Mouse (Mus musculus) intestine, embryonic 14.5 days (tissue): ENCODE data around the gene C4b. TPM values are rescaled to one million over a fixed set of nuclear protein-coding genes. Genes with fewer than 3 reads are reported as not detected.
"Not testable (repeated sequence)": the region's sequence is repeated elsewhere in the genome, so short reads cannot be mapped to it uniquely, and the experiment has no call there.

Source experiments
- ATAC-seq: fragments of 200-750 bp; cut with Nextera tagmentation; replicated peaks from 2 replicates; pipeline ENCODE4 v1.8.0; 2017; ENCODE audit warnings: low read depth, moderate number of reproducible peaks, moderate TSS enrichment, moderate library complexity; ENCODE audit not compliant: low FRiP score, low TSS enrichment
- DNase-seq: peaks from one replicate; pipeline ENCODE4 v3.0.0-alpha.2; 2018; ENCODE audit warnings: low spot score
- H3K27ac ChIP-seq: fragments of 300-500 bp; sonication (generic); 2 replicates; pipeline ENCODE4 v1.5.1; 2014; ENCODE audit warnings: low read depth, mild to moderate bottlenecking, control low read depth
- H3K27me3 ChIP-seq: fragments of 300-500 bp; sonication (generic); replicated peaks from 2 replicates; pipeline ENCODE4 v1.6.1; 2014; ENCODE audit warnings: low read length, control low read depth; ENCODE audit not compliant: control insufficient read depth, insufficient read depth
- H3K36me3 ChIP-seq: fragments of 300-500 bp; sonication (generic); 2 replicates; pipeline ENCODE4 v1.6.1; 2014; ENCODE audit warnings: low read length, control low read depth; ENCODE audit not compliant: control insufficient read depth, insufficient read depth
- H3K4me1 ChIP-seq: fragments of 300-500 bp; sonication (generic); replicated peaks from 2 replicates; pipeline ENCODE4 v1.6.1; 2014; ENCODE audit warnings: low read length, control low read depth, mixed read lengths; ENCODE audit not compliant: control insufficient read depth, insufficient read depth
- H3K4me2 ChIP-seq: fragments of 300-500 bp; sonication (generic); 2 replicates; pipeline ENCODE4 v1.6.1; 2014; ENCODE audit warnings: low read length
- H3K4me3 ChIP-seq: fragments of 300-500 bp; sonication (generic); 2 replicates; pipeline ENCODE4 v1.5.1; 2014; ENCODE audit warnings: low read depth, low read length, control low read depth, mixed read lengths
- H3K9ac ChIP-seq: fragments of 300-500 bp; sonication (generic); 2 replicates; pipeline ENCODE4 v1.6.1; 2014; ENCODE audit warnings: mild to moderate bottlenecking, low read length
- H3K9me3 ChIP-seq: fragments of 300-500 bp; sonication (generic); 2 replicates; pipeline ENCODE4 v1.6.1; 2016; ENCODE audit warnings: low read length, control low read depth; ENCODE audit not compliant: control insufficient read depth
- WGBS: fragments of 180-500 bp; shearing (Covaris S2); extraction: QIAGEN DNeasy Blood & Tissue Kit; methylation state at CpG from one replicate; pipeline ENCODE4 v1.1.7; 2014; 5-methylcytosine and 5-hydroxymethylcytosine counted together
- polyA plus RNA-seq: library from polyadenylated mRNA; unstranded; fragments of >200 nt; fragmentation: Nextera tagmentation; extraction: Ambion mirVana; gene quantifications from 2 replicates; pipeline ENCODE4 v1.2.1, GENCODE M21; 2014

C4b gene
- polyA plus RNA-seq, 1 experiment from 2014 or later = 0.23 TPM

DNA sequence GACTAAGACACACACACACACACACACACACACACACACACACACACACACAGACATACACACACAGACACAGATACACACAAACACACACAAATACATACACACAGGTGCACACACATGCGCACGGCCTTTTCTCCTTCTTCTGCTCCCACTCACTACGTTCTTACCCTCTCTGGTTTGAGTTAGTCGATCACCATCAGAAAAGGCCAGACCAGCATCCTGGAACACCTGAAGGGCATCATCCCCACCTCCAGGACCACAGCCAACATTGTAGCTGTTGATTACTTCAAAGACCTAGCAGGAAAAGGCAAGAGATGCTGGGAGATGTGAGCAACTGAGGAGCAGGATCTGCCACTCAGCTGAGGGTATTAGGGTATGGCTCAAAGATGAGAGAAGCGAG lies 6.2 kb downstream of the C4b start:
- not testable (repeated sequence) for H3K27ac ChIP-seq, H3K4me2 ChIP-seq, ATAC-seq

DNA sequence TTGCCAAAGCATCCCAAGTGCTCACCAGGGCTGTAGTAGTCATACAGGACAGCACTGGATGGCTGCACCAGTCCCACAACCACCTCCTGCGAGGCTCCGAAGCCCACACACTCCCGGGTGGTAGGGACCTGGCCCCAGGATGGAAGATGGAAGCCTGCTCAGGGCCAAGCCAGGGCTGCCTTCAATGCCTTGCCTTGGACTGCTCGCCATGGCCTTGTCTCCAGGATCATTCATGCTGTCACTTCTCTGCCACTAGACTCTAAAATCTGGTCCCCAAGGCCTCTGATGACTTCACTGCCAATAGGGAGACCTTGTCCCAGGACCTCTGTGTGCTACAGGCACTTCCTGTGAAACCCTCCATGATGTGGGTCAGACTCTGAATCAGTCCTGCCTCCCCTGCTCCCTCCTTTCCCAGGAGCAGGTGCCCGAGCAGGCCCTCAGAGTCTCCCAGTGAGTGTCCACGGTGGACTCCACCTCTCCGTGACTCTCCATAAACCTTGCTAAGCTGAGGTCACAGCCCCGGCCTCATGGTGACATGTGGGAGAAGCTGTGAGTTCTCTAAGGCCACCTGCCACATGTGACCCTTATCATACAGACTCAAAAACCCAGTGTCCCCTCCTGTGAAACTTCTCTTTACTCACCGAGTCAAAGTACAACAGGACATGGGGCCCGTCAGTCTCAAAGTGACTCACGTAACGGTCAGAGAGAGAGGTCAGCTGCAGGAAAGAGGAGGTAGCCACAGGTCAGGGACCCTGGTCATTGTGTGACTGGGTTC lies 13.7 kb downstream of the C4b start:
- not testable (repeated sequence) for H3K27me3 ChIP-seq, H3K4me3 ChIP-seq, H3K9ac ChIP-seq, ATAC-seq, DNase-seq, H3K36me3 ChIP-seq, H3K9me3 ChIP-seq, H3K4me1 ChIP-seq, H3K4me2 ChIP-seq, H3K27ac ChIP-seq
- WGBS = 85% methylated on average over 12 of the region's 12 CpGs

More for the DNA sequence above, 6.2 kb downstream of the C4b start:
- not testable (repeated sequence) for H3K4me3 ChIP-seq, H3K27me3 ChIP-seq, H3K4me1 ChIP-seq, H3K36me3 ChIP-seq, H3K9ac ChIP-seq, DNase-seq, H3K9me3 ChIP-seq
- WGBS = 81% methylated on average over 5 of the region's 5 CpGs

GRCm38 (mm10) chr17:34729155-34729554 lies 14.5 kb downstream of the C4b start:
- WGBS = 74% methylated on average over 11 of the region's 11 CpGs
- not testable (repeated sequence) for H3K27ac ChIP-seq, H3K4me2 ChIP-seq, H3K9me3 ChIP-seq, ATAC-seq, DNase-seq, H3K9ac ChIP-seq, H3K4me1 ChIP-seq, H3K4me3 ChIP-seq, H3K27me3 ChIP-seq, H3K36me3 ChIP-seq

DNA sequence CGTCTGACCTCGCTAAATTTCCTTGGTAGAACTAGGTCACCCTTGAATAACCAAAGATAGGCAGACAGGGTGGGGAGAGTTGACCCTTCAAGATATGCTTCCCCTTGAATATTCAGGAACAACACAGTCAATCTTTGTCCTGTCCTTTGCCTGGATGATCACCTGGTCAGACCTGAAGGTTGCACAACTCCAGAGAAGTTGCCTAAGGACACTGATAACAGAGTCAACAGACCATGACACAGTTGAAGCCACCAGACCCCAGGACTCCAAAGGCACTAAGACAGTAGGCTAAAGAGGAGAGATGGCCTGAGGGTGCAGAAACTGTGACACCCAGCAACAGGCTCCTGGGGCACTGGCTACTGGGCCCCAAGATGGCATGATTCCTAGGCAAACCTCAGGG lies 15.8 kb downstream of the C4b start:
- H3K4me1 ChIP-seq = no peaks in the 10 kb centered on the region
- H3K27me3 ChIP-seq = no peaks in the 10 kb centered on the region
- DNase-seq (no peak), ATAC-seq (no peak)
- H3K9ac ChIP-seq = no peak overlapping the region
- no peak overlapping the region for H3K4me3 ChIP-seq
- 85% methylated on average over 2 of the region's 2 CpGs for WGBS
- no peak overlapping the region for H3K27ac ChIP-seq
- no peaks in the 10 kb centered on the region for H3K36me3 ChIP-seq
- no peak overlapping the region for H3K4me2 ChIP-seq
- peaks cover 3% of the 10 kb centered on the region; the same call in 1 of the 2 replicates for H3K9me3 ChIP-seq

DNA sequence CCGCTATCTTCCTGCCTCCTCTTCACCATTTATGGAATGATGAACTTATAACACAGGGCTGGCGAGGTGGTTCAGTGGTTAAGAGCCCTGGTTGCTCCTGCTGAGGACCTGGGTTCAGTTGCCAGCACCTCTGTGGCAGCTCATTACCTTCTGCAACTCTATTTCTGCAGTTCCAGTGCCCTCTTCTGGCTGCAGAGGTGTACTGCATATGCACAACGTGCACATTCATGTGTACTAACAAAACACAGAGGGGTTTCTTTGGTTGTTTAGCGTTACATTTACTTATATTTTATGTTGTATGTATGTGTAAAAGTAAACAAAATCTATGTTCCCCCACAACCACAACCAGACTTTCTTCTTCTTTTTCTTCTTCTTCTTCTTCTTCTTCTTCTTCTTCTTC lies 20.6 kb downstream of the C4b start:
- 83% methylated on average over 4 of the region's 4 CpGs for WGBS
- H3K36me3 ChIP-seq = no peaks in the 10 kb centered on the region
- H3K27ac ChIP-seq = no peak overlapping the region
- DNase-seq = no peak
- no peak overlapping the region for H3K4me3 ChIP-seq
- no peak for ATAC-seq
- no peak overlapping the region for H3K9ac ChIP-seq
- H3K4me1 ChIP-seq = no peaks in the 10 kb centered on the region
- no peak overlapping the region for H3K4me2 ChIP-seq
- no peaks in the 10 kb centered on the region for H3K27me3 ChIP-seq
- H3K9me3 ChIP-seq = peaks cover 4% of the 10 kb centered on the region; the same call in 1 of the 2 replicates

- 84% methylated on average over 3 of the region's 4 CpGs for WGBS
- H3K9ac ChIP-seq, H3K9me3 ChIP-seq, H3K4me3 ChIP-seq, H3K4me2 ChIP-seq, H3K27me3 ChIP-seq, H3K36me3 ChIP-seq, H3K4me1 ChIP-seq, H3K27ac ChIP-seq, DNase-seq, ATAC-seq: not testable (repeated sequence)
Observed at GRCm38 (mm10) chr17:34722238-34722637, 21.4 kb downstream of the C4b start.

- not testable (repeated sequence) for H3K9me3 ChIP-seq, H3K27me3 ChIP-seq, H3K4me3 ChIP-seq, H3K27ac ChIP-seq, H3K36me3 ChIP-seq, H3K9ac ChIP-seq, H3K4me2 ChIP-seq, H3K4me1 ChIP-seq, ATAC-seq, DNase-seq
- 80% methylated on average over 8 of the region's 8 CpGs for WGBS
Observed at GRCm38 (mm10) chr17:34719886-34720285, 23.8 kb downstream of the C4b start.

GRCm38 (mm10) chr17:34717401-34717800 lies 26.3 kb downstream of the C4b start:
- DNase-seq = no peak
- H3K27ac ChIP-seq = no peak overlapping the region
- H3K4me3 ChIP-seq = no peak overlapping the region
- no peaks in the 10 kb centered on the region for H3K4me1 ChIP-seq
- no peaks in the 10 kb centered on the region for H3K36me3 ChIP-seq
- ATAC-seq = no peak
- H3K9ac ChIP-seq = no peak overlapping the region
- no peaks in the 10 kb centered on the region for H3K9me3 ChIP-seq
- WGBS = 83% methylated on average over 11 of the region's 11 CpGs
- H3K4me2 ChIP-seq = no peak overlapping the region
- no peaks in the 10 kb centered on the region for H3K27me3 ChIP-seq

DNA sequence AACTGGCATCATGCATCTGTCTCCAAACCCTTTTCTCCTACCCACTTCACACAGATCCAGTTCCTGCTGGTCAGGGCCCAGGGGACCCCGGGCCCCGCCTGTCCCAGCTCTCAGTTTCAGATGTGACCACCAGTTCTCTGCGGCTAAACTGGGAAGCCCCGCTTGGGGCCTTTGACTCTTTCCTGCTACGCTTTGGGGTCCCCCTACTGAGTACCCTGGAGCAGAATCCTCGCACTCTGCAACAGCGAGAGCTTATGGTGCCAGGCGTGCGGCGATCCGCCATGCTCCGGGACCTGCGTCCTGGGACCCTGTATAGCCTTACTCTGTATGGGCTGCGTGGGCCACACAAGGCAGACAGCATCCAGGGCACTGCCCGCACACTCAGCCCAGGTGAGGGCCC lies 27.4 kb downstream of the C4b start:
- Histone ChIP-seq H3K4me2 (no peak overlapping the region), H3K27ac (no peak overlapping the region), H3K4me3 (no peak overlapping the region), H3K36me3 (no peaks in the 10 kb centered on the region), H3K27me3 (no peaks in the 10 kb centered on the region), H3K4me1 (no peaks in the 10 kb centered on the region), H3K9me3 (no peaks in the 10 kb centered on the region), H3K9ac (no peak overlapping the region)
- 88% methylated on average over 15 of the region's 15 CpGs for WGBS
- no peak for DNase-seq
- no peak for ATAC-seq
